Mouse (Mus musculus): ENCODE results near the gene Pip4k2a. TPM values are rescaled to one million over a fixed set of nuclear protein-coding genes. Genes with fewer than 3 reads are reported as not detected.

Pip4k2a gene
- polyA plus RNA-seq, 1 experiment from 2014 or later = 12.5 TPM

DNA sequence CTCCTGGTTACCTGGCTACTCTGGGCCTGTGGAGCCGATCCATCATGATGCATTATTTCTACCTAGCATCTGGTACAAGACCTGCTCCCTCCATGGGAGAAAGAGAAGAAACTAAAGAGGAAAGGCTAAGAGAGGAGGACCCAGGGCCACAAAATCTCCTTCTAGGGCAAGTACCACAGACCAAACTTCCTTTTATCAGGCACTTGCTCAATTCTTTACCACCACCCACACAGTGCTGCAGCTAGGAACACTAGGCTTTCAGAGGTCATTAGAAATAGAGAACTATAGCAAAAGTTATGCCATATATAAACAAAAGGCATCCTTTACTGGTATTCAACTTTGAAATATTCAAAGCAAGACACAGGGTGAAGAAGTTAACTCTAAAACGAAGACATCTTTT lies 21.8 kb downstream of the Pip4k2a start:
- no peak overlapping the region for H3K27ac ChIP-seq (replicated peaks)
- no peak overlapping the region for H3K4me2 ChIP-seq
- no peaks in the 10 kb centered on the region for H3K27me3 ChIP-seq
- no peak for ATAC-seq (ENCODE audit: low FRiP score, low read depth)
- 0 out of 2 replicates have a peak, but pooled peaks cover 5% of the 10 kb centered on the region for H3K9me3 ChIP-seq
- no peak overlapping the region for H3K9ac ChIP-seq
- no peak overlapping the region for H3K4me3 ChIP-seq
- WGBS = 87% methylated on average over 2 of the region's 2 CpGs
- no peaks in the 10 kb centered on the region for H3K36me3 ChIP-seq
- H3K4me1 ChIP-seq (replicated peaks) = 0 out of 2 replicates have a peak, but pooled peaks cover 4% of the 10 kb centered on the region

DNA sequence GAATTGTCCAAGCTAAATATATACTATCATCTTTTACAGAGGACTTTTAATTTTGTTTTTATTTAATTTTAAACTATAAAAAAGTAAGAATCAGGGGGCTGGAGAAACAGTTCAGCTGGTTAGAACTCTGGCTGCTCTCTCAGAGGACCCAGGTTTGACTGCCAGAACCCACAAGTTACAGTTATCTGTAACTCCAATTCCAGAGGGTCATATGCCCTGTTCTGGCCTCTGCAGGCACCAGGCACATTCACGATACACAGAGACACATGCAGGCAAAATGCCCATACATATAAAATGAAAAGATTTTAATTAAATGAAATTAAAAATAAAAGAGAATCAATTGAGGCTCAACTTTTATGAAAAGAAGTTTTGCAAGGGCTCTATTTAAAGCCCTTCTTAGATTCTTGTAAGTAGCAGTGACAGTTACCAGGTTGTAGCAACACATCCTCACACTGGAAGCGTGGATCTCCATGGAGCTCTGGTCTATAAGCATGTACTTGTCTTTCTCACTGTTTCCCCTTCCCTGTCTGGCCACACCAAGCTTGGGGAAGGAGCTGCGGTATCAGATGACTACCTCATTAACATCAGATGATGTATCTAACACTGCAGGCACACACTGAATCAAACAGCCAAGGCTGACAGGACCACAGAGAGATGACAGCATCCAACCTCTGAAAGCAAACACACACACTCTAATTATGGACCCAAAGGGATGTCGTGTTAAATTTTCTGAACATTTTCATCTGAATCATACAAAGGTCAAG lies 22.9 kb downstream of the Pip4k2a start:
- no peak overlapping the region for H3K4me3 ChIP-seq
- ATAC-seq (ENCODE audit: low FRiP score, low read depth) = no peak
- H3K36me3 ChIP-seq = no peaks in the 10 kb centered on the region
- H3K9me3 ChIP-seq = 0 out of 2 replicates have a peak, but pooled peaks cover 5% of the 10 kb centered on the region
- no peak overlapping the region for H3K9ac ChIP-seq
- no peak overlapping the region for H3K27ac ChIP-seq (replicated peaks)
- no peak overlapping the region for H3K4me2 ChIP-seq
- H3K27me3 ChIP-seq = no peaks in the 10 kb centered on the region
- 53% methylated on average over 4 of the region's 4 CpGs for WGBS
- H3K4me1 ChIP-seq (replicated peaks) = 0 out of 2 replicates have a peak, but pooled peaks cover 4% of the 10 kb centered on the region

DNA sequence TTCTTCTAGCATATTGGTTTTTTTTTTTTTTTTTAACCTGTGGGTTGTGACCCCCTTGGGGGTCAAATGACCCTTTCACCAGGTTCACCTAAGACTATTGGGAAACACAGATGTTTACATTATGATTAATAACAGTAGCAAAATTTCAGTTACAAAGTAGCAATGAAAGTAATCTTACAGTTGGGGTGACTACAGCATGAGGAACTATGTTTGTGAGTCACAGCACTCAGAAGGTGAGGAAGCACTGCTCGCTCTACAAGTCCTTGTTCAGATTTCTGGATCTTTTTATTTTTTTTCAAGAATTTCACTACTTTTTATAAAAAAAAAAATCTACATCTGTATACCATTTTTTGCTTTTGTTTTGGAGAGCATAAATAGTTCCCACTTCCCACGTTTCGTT lies 26.4 kb downstream of the Pip4k2a start:
- no peak overlapping the region for H3K4me3 ChIP-seq
- WGBS = 85% methylated on average over 3 of the region's 3 CpGs
- H3K9me3 ChIP-seq = 0 out of 2 replicates have a peak, but pooled peaks cover 5% of the 10 kb centered on the region
- no peaks in the 10 kb centered on the region for H3K4me1 ChIP-seq (replicated peaks)
- no peak for ATAC-seq (ENCODE audit: low FRiP score, low read depth)
- no peak overlapping the region for H3K27ac ChIP-seq (replicated peaks)
- no peak overlapping the region for H3K9ac ChIP-seq
- H3K36me3 ChIP-seq = no peaks in the 10 kb centered on the region
- no peak overlapping the region for H3K4me2 ChIP-seq
- H3K27me3 ChIP-seq = no peaks in the 10 kb centered on the region

DNA sequence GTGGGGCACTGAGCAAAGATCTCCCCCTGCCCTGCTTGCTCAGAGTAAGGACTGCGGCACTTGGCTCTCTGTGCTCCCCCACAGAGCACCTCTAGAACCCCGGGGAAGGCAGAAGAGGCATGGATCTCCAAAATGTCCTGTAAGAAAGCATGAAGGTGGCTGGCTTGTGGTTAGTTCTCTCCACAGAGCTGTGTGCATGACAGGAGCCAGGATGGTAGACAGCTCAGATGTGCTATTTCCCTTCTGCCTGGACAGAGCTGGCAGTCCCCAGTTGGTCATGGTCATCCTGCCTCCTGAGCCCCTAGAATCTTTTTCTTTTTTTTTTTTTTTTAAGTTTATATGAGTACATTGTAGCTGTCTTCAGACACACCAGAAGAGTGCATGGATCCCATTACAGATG lies 27.5 kb downstream of the Pip4k2a start:
- Histone ChIP-seq H3K4me2 (no peak overlapping the region), H3K27ac (replicated peaks) (no peak overlapping the region), H3K9ac (no peak overlapping the region), H3K4me3 (no peak overlapping the region), H3K4me1 (replicated peaks) (no peaks in the 10 kb centered on the region), H3K9me3 (0 out of 2 replicates have a peak, but pooled peaks cover 5% of the 10 kb centered on the region), H3K27me3 (no peaks in the 10 kb centered on the region), H3K36me3 (no peaks in the 10 kb centered on the region)
- no peak for ATAC-seq (ENCODE audit: low FRiP score, low read depth)
- WGBS = 82% methylated on average over 2 of the region's 2 CpGs

DNA sequence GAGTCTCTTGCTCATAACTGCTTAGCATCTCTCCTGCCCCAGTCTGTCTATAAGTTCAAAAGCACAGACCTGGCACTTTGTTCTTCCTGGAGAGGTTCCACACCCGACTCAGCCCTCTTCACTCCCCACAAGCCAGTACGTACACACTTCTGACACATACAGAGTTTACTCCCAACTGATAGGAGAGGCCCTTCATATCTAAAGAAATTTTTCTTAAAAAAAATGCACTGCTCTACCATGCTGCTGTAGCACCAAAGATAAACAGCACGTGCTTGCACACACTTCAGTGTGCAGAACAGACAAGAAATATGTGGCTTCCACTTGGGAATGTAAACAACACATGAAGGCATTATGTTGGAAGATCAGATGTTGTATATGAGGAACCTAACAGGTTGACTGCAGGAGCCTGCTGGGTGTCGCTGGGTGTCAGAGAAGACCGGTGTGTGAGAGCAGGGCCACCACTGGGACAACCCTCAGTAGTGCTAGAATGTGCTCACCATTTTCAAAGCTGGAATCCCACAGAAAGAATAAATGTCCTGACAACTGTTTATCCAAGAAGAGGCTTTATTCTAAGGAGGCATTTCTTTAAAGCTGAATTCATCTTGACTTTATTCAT lies 28.8 kb downstream of the Pip4k2a start:
- H3K27ac ChIP-seq (replicated peaks) = no peak overlapping the region
- H3K9ac ChIP-seq = no peak overlapping the region
- WGBS = 80% methylated on average over 5 of the region's 5 CpGs
- H3K36me3 ChIP-seq = no peaks in the 10 kb centered on the region
- no peak overlapping the region for H3K4me3 ChIP-seq
- H3K27me3 ChIP-seq = no peaks in the 10 kb centered on the region
- H3K4me1 ChIP-seq (replicated peaks) = no peaks in the 10 kb centered on the region
- ATAC-seq (ENCODE audit: low FRiP score, low read depth) = no peak
- H3K9me3 ChIP-seq = 0 out of 2 replicates have a peak, but pooled peaks cover 5% of the 10 kb centered on the region
- no peak overlapping the region for H3K4me2 ChIP-seq

DNA sequence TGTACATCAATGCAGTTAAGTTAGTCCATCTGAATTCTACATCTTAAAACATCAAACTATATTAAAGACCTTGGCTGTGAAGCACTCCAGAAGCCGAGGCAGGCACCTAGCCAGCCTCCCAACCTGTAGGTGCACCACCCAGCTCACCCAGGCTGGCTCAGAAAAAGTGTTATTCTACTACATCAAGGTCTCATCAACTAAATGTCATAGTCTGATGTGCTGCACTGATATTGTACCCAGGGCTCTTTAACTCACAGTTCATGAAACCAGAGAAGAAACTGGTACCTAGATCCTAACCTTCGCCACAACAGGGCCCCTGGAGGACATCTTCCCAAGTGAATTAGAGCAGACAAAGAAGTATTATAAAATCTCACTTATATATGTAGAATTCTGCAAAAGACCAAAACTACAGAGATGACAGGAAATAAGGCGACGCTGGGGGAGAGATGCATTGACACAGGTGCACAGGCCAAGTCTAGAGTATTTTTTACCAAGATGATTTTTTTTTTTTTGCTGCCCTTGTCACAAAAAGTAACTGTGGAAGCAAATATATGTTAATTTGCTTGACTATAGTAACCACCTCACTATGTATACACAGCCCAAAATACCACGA lies 30.4 kb downstream of the Pip4k2a start:
- no peaks in the 10 kb centered on the region for H3K27me3 ChIP-seq
- H3K4me3 ChIP-seq = no peak overlapping the region
- H3K4me1 ChIP-seq (replicated peaks) = no peaks in the 10 kb centered on the region
- ATAC-seq (ENCODE audit: low FRiP score, low read depth) = no peak
- 97% methylated on average over 5 of the region's 5 CpGs for WGBS
- H3K27ac ChIP-seq (replicated peaks) = no peak overlapping the region
- H3K9ac ChIP-seq = no peak overlapping the region
- no peaks in the 10 kb centered on the region for H3K9me3 ChIP-seq
- no peaks in the 10 kb centered on the region for H3K36me3 ChIP-seq
- no peak overlapping the region for H3K4me2 ChIP-seq

DNA sequence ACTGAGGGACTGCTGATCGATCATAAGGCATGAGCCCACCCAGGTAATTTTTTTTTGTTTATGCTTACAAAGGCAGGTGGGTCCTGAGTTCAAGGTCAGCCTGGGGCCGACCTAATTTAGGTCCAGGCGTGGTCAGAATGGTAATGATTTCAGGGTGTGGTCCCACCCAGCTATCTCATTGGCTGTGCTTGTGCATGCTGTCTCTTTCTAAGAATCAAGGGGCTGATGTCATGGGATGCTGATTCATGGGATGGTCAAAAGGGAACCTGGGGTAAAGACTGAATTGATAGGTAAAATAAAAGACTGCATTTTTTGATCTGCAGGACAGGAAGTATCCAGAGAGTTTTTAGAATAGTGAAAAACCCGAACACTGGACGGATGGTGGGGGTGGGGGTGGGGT lies 31.4 kb downstream of the Pip4k2a start:
- Histone ChIP-seq H3K4me3 (no peak overlapping the region), H3K27me3 (no peaks in the 10 kb centered on the region), H3K4me2 (no peak overlapping the region), H3K27ac (replicated peaks) (no peak overlapping the region), H3K36me3 (no peaks in the 10 kb centered on the region), H3K9me3 (no peaks in the 10 kb centered on the region), H3K9ac (no peak overlapping the region), H3K4me1 (replicated peaks) (no peaks in the 10 kb centered on the region)
- 93% methylated on average over 5 of the region's 5 CpGs for WGBS
- no peak for ATAC-seq (ENCODE audit: low FRiP score, low read depth)

DNA sequence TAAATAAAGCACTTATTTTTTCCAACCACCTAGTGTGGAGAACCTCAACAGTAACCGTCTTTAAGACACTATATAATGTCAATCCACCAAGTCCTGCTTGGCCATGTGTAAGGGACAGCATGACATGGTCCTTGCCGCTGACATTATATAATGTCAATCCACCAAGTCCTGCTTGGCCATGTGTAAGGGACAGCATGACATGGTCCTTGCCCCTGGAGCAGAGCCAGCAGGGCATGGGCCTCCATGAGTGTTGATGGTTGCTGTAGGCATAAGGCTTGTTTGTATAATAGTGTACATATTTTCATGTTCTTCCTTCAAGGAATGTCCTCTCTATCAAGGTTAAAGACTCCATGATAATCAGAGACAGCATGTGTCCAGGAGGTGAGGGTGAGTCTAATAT lies 32.0 kb downstream of the Pip4k2a start:
- no peak for ATAC-seq (ENCODE audit: low FRiP score, low read depth)
- 98% methylated on average over 2 of the region's 2 CpGs for whole genome bisulfite sequencing

DNA sequence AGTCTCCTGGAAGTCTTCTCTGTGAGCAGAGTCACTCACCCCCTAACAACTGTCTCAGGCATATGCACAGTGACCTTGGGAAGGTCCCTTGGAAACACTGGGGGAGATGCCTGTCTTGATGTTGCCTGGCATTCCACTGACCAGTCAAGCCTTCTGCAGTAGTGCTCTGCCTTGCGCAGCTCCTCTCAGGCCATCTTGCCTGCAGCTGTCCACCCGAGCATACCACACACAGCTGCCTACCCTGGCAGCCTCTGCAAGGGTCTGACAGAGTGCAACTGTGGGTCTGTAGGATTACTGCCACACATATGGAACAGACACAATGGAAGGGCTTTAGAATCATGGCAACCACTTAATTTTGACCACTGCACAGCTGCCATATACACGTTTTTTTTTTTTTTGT lies 32.8 kb downstream of the Pip4k2a start:
- WGBS = 79% methylated on average over 3 of the region's 3 CpGs
- Histone ChIP-seq H3K36me3 (no peaks in the 10 kb centered on the region), H3K4me3 (no peak overlapping the region), H3K9ac (no peak overlapping the region), H3K9me3 (no peaks in the 10 kb centered on the region), H3K27ac (replicated peaks) (no peak overlapping the region), H3K27me3 (no peaks in the 10 kb centered on the region), H3K4me1 (replicated peaks) (no peaks in the 10 kb centered on the region), H3K4me2 (no peak overlapping the region)
- ATAC-seq (ENCODE audit: low FRiP score, low read depth) = no peak

More for the DNA sequence above, 32.0 kb downstream of the Pip4k2a start:
- Histone ChIP-seq H3K27ac (replicated peaks) (no peak overlapping the region), H3K4me2 (no peak overlapping the region), H3K27me3 (no peaks in the 10 kb centered on the region), H3K36me3 (no peaks in the 10 kb centered on the region), H3K4me1 (replicated peaks) (no peaks in the 10 kb centered on the region), H3K4me3 (no peak overlapping the region), H3K9me3 (no peaks in the 10 kb centered on the region), H3K9ac (no peak overlapping the region)

DNA sequence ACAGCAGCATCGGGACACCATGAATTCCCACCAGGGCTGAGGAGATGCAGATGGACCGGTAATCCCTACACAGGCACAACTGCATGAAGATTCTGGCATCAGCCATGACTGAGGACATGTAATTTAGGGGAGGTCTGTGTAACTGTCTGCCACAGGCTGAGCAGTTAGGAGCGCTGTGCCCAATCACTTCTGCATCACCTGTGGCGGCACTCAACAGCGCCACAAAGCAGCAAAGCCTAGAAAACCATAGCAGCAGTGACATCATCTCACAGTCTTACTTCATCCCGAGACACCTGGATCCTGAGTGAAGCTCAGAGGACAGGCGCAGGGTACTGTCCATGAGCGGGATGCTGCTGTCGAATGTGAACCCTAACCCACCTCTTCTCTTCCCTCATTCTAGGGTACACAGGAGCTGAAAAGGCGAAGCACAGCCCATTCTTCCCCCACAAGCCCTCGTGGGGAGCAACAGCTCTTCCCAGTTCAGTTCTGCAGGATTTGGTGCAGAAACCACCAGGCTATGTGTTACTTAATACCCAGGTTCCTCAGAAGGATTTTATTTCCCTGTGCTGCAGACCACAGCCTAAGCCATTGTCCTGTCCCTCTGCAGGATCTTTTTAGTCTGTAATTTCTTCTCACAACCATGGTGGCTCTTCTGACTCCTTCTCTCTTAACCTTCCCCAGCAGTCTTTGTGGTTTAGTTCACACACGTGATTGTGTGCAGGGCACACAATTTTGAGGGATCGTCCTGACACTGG lies 34.5 kb downstream of the Pip4k2a start:
- no peak overlapping the region for H3K4me3 ChIP-seq
- no peaks in the 10 kb centered on the region for H3K4me1 ChIP-seq (replicated peaks)
- H3K9ac ChIP-seq = no peak overlapping the region
- WGBS = 85% methylated on average over 13 of the region's 13 CpGs
- no peak overlapping the region for H3K27ac ChIP-seq (replicated peaks)
- ATAC-seq (ENCODE audit: low FRiP score, low read depth) = no peak
- H3K9me3 ChIP-seq = no peaks in the 10 kb centered on the region
- H3K4me2 ChIP-seq = no peak overlapping the region
- no peaks in the 10 kb centered on the region for H3K27me3 ChIP-seq
- H3K36me3 ChIP-seq = no peaks in the 10 kb centered on the region

DNA sequence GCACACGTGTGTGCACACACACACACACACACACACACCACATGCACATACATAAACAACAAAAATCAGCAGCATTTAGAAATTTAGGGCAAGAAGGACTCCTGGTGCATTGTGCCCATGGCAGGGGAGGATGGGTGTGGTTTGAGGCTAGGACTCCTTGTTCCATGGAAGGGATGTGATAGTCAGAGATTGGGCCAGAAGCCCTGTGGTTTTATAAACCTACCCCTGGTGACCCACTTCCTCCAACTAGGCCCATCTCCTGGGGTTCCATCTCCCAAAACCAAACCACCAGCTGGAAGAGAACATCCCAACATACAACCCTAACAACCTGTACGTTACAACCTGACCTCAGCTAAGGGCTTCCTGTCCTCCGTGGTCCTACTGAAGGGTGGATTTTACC lies 35.4 kb downstream of the Pip4k2a start:
- Histone ChIP-seq H3K27ac (replicated peaks) (no peak overlapping the region), H3K9me3 (no peaks in the 10 kb centered on the region), H3K36me3 (no peaks in the 10 kb centered on the region), H3K4me2 (no peak overlapping the region), H3K4me1 (replicated peaks) (no peaks in the 10 kb centered on the region), H3K27me3 (no peaks in the 10 kb centered on the region), H3K4me3 (no peak overlapping the region), H3K9ac (no peak overlapping the region)
- ATAC-seq (ENCODE audit: low FRiP score, low read depth) = no peak
- 78% methylated on average over 3 of the region's 3 CpGs for WGBS

Measured in hindbrain, embryonic 15.5 days (tissue).